Mouse (Mus musculus) CD4-positive helper T cell, adult 2 months (primary cell): Measurements from ENCODE around the gene Grm8.

Experiments
- DNase-seq: peaks from one replicate; pipeline ENCODE4 v3.0.0-alpha.2; 2012; ENCODE audit warnings: low read depth, missing footprints, low spot score

Grm8 gene

DNA sequence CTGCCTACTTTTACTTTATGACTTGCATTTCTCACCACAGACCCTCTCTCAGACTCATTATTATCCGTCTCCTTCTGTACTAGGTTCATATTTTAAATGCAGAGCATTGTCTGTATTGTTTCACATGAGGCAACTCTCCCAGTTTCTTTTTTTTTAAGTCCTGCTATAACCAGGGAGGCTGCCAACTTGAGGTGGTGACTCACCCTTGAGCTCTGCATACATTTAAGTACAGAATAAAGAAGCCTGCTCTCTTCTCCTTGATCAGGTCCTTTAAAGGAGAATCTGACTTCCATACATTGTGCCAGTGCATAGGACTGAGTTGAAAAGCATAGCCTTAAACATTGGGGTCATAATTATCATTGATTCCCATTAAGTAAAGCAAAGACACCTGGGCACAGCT is 488.5 kb downstream of the Grm8 start:
- DNase-seq, result no peak

DNA sequence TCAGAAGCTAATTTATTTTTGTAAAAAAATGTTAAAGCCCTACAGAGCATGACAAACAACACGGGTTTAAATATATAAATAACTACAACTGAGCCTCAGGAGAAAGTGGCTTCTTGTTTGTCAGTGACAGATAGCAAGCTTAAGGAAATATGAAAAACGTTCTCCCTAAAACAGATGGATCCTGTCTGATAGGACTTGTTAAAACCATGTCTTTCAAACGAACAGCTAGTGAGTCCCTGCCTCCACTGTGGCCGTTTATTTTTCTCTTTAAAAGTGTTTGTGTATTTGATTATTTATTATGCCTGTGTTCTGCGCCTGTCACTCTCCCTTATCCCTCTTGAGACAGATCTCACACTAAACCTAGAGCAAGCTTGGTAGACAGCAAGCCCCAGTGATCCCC is 489.9 kb downstream of the Grm8 start:
- DNase-seq, result no peak

DNA sequence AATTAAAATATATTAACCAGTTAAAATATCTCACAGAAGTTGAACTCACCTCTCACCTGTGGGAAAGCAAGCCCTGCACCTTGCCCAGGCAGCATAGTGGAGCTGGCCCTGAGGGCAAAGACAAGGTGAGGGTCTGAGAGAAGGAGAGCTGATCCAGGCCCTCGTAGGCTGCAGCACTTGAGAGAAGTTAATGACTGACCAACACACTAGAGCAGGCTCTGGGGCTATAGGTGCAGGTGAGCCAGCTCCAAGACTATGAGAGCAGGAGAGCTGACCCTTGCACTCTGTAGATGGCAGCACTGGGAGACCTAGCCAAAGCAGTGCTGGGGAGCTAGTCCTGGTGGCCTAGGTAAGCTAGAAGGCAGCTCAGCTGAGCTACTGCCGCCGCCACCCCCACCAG is 499.1 kb downstream of the Grm8 start:
- no peak for DNase-seq

DNA sequence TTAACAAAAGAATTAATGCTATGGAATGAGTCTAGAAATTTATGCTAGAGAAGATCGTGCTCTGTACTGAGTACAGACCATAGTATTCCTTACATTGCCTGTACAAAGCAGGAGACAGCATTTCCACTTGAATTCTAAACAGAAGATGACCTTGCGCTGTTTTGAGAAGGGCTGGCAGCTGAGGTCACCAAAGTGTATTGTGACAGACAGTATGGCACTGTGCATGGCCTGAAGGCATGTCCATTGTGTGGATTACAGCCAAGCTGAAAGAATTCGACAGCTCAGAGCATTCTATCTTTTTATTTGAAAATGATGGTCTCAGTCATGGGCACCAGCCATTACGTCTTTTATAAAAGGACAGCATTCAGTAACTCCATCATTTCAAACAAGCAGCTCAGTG is 517.5 kb downstream of the Grm8 start:
- no peak for DNase-seq

DNA sequence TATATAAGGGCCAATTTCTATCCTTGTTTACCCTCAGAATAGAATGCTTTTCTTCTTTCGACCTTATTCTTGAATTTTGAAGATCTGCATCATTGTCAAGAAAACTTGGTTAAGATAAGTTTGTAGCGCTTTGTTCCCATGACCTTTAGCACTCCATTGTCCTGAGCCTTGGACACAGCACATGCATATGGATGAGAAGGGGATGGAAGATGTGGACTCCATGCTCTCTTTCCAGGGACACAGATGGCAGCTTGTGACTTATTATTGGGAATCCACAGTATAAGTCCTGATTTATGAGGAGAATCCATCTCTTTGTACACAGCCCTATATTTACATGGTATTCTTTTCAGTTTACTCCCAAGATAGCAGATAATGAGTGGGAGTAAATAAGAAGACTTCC is 554.5 kb downstream of the Grm8 start:
- DNase-seq, result no peak

DNA sequence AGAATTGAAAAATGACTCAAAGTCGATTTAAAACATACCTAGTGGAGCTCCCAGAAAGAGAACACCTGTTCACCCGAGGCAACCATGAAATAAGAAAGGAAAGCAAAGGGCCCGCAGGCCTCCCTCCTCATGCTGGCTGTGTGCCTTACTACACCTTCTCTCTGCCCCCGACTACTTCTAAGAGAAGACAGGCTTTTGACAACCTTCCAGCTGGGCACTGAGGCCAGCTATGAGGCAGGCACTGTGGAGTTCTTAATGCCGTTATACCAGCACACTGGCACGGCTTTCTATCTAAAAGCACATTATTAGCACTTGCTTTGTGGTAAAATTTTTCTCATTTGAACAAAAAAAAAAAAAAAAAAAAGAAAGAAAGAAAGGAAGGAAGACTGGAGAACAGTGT is 589.5 kb downstream of the Grm8 start:
- no peak for DNase-seq

DNA sequence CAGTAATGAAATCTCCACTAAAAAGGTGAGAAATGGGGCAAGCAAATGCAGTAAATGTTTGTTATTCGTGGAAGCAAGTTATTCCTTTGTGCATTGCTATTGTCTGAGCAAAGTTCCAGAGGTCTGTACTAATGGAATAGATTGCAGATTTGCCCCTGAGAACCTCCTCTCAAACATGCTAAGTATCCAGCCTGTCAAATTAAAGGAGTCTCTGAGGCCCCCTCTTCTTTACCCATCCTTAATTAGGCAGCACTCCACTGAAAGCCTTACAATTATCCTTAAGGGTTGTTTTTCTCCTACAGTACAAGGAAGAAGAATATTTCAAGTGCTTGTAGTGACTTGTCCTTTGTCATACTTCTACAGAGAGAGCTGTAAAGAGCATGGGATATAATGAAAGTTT is 617.4 kb downstream of the Grm8 start:
- DNase-seq, result no peak

DNA sequence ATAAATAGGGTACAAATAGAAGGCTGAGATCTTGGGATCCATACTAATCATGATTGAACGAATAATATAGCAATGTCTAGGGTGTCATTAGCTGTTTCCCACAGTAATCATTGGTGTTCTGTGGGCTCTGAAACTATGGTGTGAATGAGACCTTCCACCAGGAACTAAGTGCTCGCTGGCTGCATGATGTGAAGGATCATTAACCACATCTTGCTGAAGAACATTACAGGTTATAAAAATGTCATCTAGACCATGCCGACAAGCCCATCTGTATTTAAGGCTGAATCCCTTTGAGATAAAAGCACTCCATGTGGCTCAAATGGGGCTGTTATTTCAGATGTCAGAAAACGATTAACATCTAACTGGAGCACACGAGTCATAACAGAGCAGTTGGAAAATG is 674.0 kb downstream of the Grm8 start:
- no peak for DNase-seq

DNA sequence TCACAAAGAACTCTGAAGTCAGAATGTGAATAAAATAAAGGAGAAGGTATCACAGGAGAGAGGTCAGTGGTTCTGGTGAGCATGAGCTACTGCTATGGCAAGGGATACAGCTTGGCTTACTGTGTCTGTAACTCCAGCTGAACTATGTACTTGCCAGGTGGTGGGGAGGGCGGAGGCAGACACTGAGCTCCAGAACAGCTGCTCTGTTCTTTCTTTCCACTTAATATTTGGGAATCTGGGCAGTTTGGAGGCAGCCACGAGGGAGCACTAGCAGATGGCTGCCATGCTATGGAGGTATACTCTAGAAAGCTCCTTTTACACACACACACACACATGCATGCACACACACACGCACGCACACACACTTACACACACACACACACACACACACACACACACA is 726.5 kb downstream of the Grm8 start:
- no peak for DNase-seq

DNA sequence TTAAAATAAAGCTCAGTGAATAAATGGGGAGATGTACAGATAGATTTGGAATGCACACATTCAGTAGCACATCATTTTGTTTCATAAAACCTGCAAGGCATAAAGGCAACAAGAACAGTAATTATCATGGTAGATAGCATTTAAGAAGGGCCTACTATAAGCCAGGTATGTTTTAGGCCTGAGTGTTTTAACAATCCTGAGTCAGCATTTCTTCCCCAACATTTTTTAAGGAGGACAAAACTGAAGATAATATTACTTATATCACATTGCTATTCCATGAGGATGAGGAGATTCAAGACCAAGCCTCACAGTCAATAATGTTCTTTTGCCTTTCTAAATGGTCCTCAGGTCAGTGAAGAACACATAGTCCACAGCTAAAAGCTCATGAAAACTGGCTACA is 762.6 kb downstream of the Grm8 start:
- no peak for DNase-seq

DNA sequence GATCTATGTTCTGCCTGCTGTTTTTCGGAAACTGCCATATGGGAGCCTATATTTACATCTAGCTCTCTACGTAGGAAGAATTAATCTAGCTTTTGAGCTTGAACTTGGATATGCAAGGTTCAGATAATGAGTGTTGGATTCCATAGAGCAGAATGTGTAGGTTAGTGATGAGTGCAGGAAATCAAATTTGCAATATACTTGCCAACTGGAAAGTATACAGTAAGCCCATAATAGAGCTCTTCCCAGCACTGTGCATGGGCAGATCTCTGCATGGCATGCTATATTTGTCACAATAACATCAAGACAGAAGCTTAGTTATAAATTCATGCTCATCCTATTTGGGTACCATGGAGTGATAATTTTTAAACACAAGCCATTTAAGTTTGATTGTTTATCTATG is 763.9 kb downstream of the Grm8 start:
- DNase-seq, result no peak

DNA sequence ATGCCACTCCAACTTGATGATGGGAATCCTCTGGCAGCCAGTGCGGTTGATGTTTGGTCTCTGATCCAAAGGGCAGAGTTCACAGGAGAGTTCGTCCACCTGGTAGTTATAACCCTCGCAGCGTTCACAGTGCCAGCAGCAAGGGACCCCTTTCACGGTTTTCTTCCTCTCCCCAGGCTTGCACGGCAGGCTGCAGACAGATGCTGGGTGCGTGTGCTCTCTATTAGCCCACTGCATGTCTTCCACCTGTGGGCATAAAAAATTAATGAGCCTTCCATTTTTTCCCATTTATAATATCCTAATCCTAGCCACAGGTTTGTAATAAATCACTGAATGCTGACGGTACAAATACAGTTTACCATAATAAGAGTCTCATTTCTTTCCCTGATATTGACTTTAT is 771.2 kb downstream of the Grm8 start:
- DNase-seq, result no peak

DNA sequence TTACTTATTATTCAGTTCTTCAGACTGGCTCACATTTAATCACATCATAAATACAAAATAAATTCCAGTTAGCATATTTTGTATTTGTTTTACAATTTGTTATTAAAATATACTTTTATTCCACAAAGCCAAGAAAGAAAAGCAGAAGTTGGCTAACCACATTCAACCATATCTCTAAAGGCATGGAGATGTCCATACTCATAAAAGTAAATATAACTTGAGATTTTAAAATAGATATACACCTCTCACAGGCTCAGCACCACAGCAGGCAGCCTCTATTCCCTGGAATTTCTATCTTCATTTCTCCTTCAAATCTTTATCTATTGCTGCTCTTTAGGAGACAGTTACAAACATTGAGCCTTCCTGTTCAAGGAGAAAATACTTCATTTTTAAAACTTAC is 774.5 kb downstream of the Grm8 start:
- no peak for DNase-seq

DNA sequence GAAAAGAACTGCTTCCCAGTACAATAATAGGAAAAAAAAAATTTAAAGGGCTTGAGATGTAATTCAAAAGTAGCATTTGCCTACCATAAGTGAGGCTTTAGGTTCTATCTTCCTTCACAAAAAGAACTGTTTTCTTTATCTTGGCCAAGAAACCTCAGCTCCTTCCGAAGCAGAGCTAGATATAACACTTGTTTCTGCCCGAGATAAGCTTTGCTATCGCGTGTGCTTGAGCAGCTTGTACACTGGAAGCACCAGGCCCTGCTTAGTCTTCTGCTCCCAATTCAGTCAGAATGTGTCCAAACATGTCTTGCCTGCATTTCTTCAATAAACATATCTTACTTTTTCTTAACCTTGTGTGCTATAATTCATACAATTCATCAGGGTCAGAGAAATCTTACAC is 783.8 kb downstream of the Grm8 start:
- no peak for DNase-seq

DNA sequence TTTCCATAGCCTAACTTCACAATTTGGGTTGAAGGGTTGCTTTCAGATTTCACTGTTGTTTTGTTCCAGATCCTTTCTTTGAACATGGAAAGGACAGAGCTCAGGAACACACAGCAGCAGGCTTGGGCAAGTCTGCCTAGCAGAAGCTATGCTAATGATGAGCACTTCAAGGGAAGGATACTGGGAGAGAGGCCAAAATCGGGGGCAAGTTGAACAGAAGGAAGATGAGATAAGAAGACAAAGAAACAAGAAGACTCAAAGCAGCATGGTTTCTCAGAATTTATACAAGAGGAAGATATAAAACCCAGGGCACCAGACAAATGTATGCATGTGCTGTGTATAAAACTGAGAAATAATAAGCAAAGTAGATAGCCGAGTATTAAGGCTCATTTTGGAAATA is 786.7 kb downstream of the Grm8 start:
- DNase-seq, result no peak

DNA sequence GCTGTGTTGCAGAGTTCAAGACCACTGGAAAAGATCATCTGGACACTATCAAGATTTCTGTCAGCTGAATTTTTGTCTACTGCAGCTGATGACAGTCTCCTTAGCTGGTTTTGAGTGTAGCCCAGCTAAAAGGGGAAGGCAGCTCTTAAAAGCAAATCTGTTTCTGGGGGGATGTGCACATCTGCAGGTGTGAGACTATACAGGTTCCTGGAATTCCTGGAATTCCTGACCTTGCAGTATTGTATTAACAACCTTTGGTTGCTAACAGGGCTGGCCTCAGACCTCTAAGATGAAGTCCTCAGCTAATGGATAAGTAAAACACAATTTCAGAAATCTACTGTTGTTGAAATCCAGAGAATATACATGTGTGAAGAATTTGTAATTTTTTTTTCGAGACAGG is 788.7 kb downstream of the Grm8 start:
- DNase-seq, result no peak

DNA sequence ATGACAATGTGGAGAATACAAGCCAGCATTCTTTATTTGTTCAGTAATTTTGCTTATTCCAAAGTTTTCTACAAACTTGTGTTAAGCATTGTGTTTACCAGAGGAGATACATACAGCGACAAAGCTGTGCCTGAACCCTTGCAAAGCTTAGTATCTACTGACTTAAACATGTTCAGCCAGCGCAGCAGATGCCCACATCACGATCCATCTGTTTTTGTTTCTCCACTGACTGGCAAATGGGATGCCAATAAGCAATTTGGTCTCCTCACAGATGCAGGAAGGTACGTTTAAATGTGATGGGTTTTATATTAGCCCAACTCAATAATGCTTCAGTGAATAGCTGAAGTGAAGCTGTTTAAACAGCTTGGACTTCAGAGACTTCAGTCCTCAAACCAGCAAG is 794.8 kb downstream of the Grm8 start:
- DNase-seq, result no peak

DNA sequence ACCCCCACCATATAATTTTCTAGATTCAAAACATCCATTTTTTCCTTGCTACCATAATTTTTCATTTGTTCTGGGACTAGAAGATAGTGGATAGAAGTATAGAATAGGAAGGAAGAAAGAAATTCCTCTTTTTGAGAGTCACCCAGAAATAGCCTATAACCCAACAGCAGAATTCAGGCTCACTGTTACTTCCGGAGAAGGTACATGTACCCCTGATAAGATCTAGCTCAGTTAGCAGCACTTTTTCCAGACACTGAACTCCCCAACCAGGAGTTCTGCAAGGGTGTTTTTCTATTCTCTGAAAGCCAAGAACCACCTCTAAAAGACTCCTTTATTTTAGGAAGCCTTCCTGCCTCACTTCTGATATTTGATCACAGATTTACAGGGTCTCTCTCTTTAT is 816.4 kb downstream of the Grm8 start:
- no peak for DNase-seq

DNA sequence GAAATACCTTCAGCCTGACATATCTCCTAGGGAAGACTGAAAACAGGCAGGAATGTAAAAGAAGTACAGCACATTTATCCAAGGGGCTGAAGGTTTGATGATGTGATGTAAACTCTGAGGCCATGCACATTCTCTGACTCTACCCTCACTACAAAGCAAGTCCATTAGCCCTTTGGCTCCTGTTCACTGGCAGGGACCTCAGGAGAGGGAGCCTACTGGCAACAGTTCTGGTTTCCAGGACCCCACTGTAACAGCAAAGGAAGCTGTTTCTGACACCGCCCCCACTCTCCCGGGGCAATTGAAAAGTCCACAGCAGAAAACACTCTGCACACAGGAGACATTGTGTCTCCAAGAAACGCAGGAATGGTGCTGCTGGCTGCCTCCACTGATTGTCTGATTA is 817.6 kb downstream of the Grm8 start:
- no peak for DNase-seq

DNA sequence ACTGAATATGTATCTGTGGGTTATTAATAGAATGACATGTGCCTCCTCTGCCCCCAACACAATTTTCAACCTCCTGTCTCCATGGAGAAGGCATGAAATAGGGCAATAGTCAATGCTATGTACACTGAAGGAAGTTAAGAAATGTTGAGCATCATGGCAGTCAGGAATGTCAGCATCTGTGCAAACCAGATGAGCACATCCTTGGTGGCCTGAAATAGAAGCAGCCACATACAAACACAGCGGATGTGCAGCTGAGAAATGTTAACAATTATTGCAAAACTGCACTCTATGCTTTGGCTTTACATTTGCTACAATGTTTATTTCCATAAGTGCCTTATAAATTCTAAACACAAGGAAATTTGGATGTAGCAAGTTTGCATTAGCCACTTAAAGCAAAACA is 819.0 kb downstream of the Grm8 start:
- no peak for DNase-seq

DNA sequence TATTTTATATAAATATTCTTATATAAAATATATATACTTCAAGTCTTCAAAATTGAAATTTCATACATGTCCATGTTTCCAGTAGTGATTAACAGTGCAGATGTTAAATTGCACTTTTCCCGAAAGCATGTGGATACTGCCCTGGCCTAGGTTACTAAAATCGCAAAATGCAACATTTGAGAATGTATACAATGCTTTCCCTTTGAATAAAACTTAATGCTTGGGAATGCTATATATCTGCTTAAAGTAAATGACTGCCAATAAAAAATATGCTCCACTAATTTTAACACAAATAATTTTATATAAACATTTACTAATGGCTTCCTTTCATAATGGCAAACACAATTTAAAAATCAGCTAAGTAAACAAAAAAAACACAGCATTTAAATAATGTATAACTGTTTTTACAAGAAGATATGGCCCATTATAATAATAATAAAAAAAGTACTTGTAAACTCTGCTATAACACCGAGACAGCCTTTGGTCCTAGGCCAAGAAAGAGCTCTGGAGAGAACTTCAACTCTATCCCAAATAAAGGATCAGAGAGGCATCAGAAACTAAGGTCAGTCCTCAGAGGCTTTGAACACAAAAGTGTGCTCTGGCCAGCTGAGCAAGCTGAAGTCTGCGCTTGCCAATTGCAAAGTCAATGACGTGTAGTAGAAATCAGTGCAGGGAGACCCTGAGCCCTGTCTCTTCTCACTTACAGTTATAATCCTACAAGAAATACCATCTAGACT is 820.5 kb downstream of the Grm8 start:
- no peak for DNase-seq

DNA sequence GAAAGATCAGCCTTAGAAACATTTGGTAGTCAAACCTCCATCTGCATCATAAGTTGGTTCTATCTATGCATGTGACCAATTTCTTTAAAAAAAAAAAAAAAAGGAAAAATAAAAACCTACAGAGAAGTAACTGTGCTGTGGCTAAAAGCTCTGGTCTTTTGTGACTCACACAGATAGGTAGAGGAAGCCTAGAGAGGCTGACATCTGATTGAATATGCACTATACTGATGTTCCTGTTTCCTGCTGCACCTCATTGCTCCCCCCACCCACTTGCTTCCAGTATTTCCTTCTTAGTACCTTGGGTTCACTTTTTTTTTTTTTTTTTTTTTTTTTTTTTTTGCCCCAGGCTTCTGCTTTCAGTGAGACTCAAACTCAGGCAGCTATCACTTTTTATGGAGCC is 824.6 kb downstream of the Grm8 start:
- no peak for DNase-seq

DNA sequence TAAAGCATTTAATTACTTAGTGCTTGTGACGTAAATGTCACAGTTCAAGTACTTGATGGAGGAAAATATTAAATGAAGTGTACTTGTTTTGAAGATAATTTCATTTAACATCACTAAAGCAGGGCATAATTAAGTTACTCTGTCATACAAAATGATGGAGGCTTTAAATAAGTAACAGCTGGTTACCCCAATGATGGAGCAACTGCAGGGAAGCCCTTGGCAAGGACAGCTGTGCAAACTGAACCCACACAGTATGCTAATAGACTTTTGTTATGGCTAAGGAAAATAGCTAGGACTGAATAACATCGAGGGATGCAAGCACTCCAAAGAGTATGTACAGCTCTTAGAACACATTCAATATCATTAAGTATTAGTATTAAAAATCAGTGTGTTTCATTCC is 829.6 kb downstream of the Grm8 start:
- DNase-seq, result no peak

DNA sequence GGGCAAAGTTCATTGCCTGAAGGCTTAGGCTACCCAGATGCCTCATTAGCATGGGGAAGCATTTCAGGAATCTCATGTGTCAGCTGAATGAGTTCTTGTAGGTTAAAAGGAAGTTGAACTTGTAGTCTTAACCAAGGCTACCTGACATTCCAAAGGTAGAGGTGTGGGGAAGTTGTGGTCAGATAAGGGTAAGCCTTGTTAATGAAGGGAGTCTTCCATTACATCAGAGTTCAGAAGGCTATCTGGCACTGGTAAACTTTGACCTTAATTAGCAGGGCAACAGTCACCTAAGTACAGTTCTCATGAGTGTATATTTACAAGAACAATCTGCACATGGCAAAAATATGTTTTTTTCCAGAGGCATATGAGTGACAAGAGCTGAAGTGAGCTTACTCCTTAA is 870.0 kb downstream of the Grm8 start:
- no peak for DNase-seq
